Mouse (Mus musculus): ENCODE measurements at regions not wholly inside any gene's neighbourhood (a gene's known extent, or its start where the extent isn't known, plus 50 kb on each side); places are given as distances from the start of the nearest gene placed in this dataset.
A peak's percentile ranks its signal among the peaks of the same experiment; 100 is the strongest.

GRCm38 (mm10) chr15:45171605-45172004, 5037.4 kb downstream of the 9330182O14Rik start:
- DNase-seq = no peak

- DNase-seq = peak; percentile 25
These were observed 5044.2 kb downstream of the 9330182O14Rik start for GRCm38 (mm10) chr15:45178341-45178740.

- DNase-seq = peak; percentile 27
These were observed 5046.0 kb downstream of the 9330182O14Rik start for GRCm38 (mm10) chr15:45180173-45180572.

Data from retina, postnatal 1 day (tissue).